Mouse (Mus musculus) limb, embryonic 14.5 days (tissue): ENCODE measurements around the gene Babam2. TPM values are rescaled to one million over a fixed set of nuclear protein-coding genes. Genes with fewer than 3 reads are reported as not detected.
A peak's percentile ranks its signal among the peaks of the same experiment; 100 is the strongest.

Experiments used
- ATAC-seq: fragments of 200-750 bp; cut with Nextera tagmentation; 2 replicates; pipeline ENCODE4 v1.8.0; 2017; ENCODE audit warnings: low read depth, moderate number of reproducible peaks, moderate TSS enrichment; ENCODE audit not compliant: low FRiP score
- DNase-seq: peaks from one replicate; pipeline ENCODE4 v3.0.0-alpha.2; 2015; ENCODE audit warnings: low spot score
- H3K27ac ChIP-seq: fragments of 300-500 bp; sonication (generic); replicated peaks from 2 replicates; pipeline ENCODE4 v1.5.1; 2014; ENCODE audit warnings: low read depth, mild to moderate bottlenecking, low read length, moderate library complexity, mixed read lengths
- H3K27me3 ChIP-seq: fragments of 300-500 bp; sonication (generic); 2 replicates; pipeline ENCODE4 v1.6.1; 2014; ENCODE audit warnings: low read length, mixed read lengths; ENCODE audit not compliant: control insufficient read depth, insufficient read depth
- H3K36me3 ChIP-seq: fragments of 300-500 bp; sonication (generic); 2 replicates; pipeline ENCODE4 v1.6.1; 2014; ENCODE audit warnings: mild to moderate bottlenecking, low read length, moderate library complexity, mixed read lengths; ENCODE audit not compliant: control insufficient read depth, insufficient read depth
- H3K4me1 ChIP-seq: fragments of 300-500 bp; sonication (generic); 2 replicates; pipeline ENCODE4 v1.6.1; 2014; ENCODE audit warnings: antibody characterized with exemption, low read length, mixed read lengths; ENCODE audit not compliant: control insufficient read depth, insufficient read depth
- H3K4me2 ChIP-seq: fragments of 300-500 bp; sonication (generic); replicated peaks from 2 replicates; pipeline ENCODE4 v1.6.1; 2014; ENCODE audit warnings: low read depth, mild to moderate bottlenecking, low read length, moderate library complexity; ENCODE audit not compliant: severe bottlenecking
- H3K4me3 ChIP-seq: fragments of 300-500 bp; sonication (generic); replicated peaks from 2 replicates; pipeline ENCODE4 v1.5.1; 2014; ENCODE audit warnings: low read length
- H3K9ac ChIP-seq: fragments of 300-500 bp; sonication (generic); 2 replicates; pipeline ENCODE4 v1.6.1; 2014; ENCODE audit warnings: mild to moderate bottlenecking, low read depth, low read length, moderate library complexity; ENCODE audit not compliant: severe bottlenecking
- H3K9me3 ChIP-seq: fragments of 300-500 bp; sonication (generic); 2 replicates; pipeline ENCODE4 v1.6.1; 2016; ENCODE audit warnings: low read length; ENCODE audit not compliant: control insufficient read depth
- POLR2A ChIP-seq: fragments of 200-500 bp; IDR thresholded peaks from 2 replicates; pipeline ENCODE4 v1.8.0; 2012; ENCODE audit warnings: inconsistent platforms, mild to moderate bottlenecking, moderate library complexity, borderline replicate concordance; ENCODE audit not compliant: insufficient read depth, insufficient read length; ENCODE audit errors: extremely low read depth
- WGBS: fragments of 180-500 bp; shearing (Covaris S2); extraction: QIAGEN DNeasy Blood & Tissue Kit; methylation state at CpG from one replicate; pipeline ENCODE4 v1.1.7; 2014; 5-methylcytosine and 5-hydroxymethylcytosine counted together
- polyA plus RNA-seq, 2 experiments: library from polyadenylated mRNA; depleted of rRNA in 1 of 2; stranded (reverse) in 1 of 2; unstranded in 1 of 2; fragments of >200 nt; fragmentation: Nextera tagmentation in 1 of 2; extraction: Ambion mirVana in 1 of 2; gene quantifications; 2 replicates each; pipeline versions ENCODE4 v1.2.1 to v1.2.3; 2012 to 2014

The Babam2 gene
- polyA plus RNA-seq, 2 experiments: 23.4 to 35.8 TPM

GRCm38 (mm10) chr5:31860426-31860825, 162.9 kb downstream of the Babam2 start:
- WGBS: 5% methylated on average over 1 of the region's 1 CpGs
- no peak for ATAC-seq
- no peak overlapping the region for H3K9ac ChIP-seq
- no peaks in the 10 kb centered on the region for H3K36me3 ChIP-seq
- peak; percentile 35 for DNase-seq
- no peaks in the 10 kb centered on the region for H3K4me1 ChIP-seq
- TF ChIP-seq POLR2A: no peak
- no peak overlapping the region for H3K4me2 ChIP-seq
- no peaks in the 10 kb centered on the region for H3K9me3 ChIP-seq
- H3K4me3 ChIP-seq: no peak overlapping the region
- H3K27ac ChIP-seq: no peak overlapping the region
- no peaks in the 10 kb centered on the region for H3K27me3 ChIP-seq

GRCm38 (mm10) chr5:31860831-31861624, 163.5 kb downstream of the Babam2 start:
- no peaks in the 10 kb centered on the region for H3K9me3 ChIP-seq
- no peak overlapping the region for H3K4me2 ChIP-seq
- H3K27me3 ChIP-seq: no peaks in the 10 kb centered on the region
- WGBS: 84% methylated on average over 5 of the region's 5 CpGs
- H3K36me3 ChIP-seq: no peaks in the 10 kb centered on the region
- no peak overlapping the region for H3K9ac ChIP-seq
- H3K4me3 ChIP-seq: no peak overlapping the region
- TF ChIP-seq POLR2A: no peak
- H3K4me1 ChIP-seq: no peaks in the 10 kb centered on the region
- H3K27ac ChIP-seq: no peak overlapping the region
- ATAC-seq (no peak), DNase-seq (no peak)

- ATAC-seq (no peak), DNase-seq (no peak)
- Histone ChIP-seq H3K9me3 (no peaks in the 10 kb centered on the region), H3K36me3 (no peaks in the 10 kb centered on the region), H3K9ac (no peak overlapping the region), H3K4me3 (no peak overlapping the region), H3K27ac (no peak overlapping the region), H3K4me2 (no peak overlapping the region), H3K27me3 (no peaks in the 10 kb centered on the region), H3K4me1 (no peaks in the 10 kb centered on the region)
- TF ChIP-seq POLR2A: no peak
- 78% methylated on average over 1 of the region's 1 CpGs for WGBS
These were observed 165.4 kb downstream of the Babam2 start for GRCm38 (mm10) chr5:31862753-31863468.

DNA sequence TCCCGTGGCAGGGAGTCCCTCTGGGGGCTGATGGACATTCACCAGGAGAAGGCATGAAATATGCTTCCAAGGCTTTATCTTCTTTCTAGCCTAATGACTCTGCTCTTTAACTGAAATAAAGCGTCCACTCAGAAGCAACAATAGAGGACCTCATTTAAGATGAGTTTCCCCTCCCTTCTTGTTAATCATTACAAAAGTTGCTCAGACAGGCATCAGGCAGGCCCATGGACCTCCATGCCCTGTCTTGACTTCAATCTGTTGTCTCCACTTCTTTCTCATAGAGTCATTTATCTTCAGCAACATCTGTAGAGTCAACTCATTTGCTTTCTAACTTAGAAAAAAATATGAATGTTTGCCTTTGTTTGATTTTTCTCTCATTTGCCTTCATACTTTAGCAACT, 166.6 kb downstream of the Babam2 start:
- Histone ChIP-seq H3K27ac (no peak overlapping the region), H3K36me3 (no peaks in the 10 kb centered on the region), H3K4me1 (no peaks in the 10 kb centered on the region), H3K9ac (no peak overlapping the region), H3K4me3 (no peak overlapping the region), H3K9me3 (no peaks in the 10 kb centered on the region), H3K4me2 (no peak overlapping the region), H3K27me3 (no peaks in the 10 kb centered on the region)
- 70% methylated on average over 2 of the region's 2 CpGs for WGBS
- no peak for TF ChIP-seq POLR2A
- DNase-seq (no peak), ATAC-seq (no peak)

DNA sequence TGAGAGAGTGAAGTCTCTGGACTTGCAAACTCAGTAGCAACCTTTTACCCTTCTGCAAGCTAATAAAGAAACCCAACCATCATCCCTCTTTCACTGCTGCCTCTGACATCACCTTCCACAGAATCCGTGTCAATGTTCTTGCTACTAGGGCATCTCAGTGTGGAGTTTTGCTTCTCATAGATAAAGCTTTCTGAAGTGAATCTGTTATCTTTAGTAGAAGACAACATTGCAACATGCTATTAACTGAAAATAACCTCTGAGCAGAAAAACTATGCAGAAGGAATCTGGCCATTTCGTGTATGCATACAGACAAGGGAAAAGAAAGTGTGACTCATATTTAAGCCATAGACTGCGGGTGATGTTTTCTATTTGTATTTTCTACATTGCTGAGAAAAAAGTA, 168.6 kb downstream of the Babam2 start:
- Histone ChIP-seq H3K27me3 (no peaks in the 10 kb centered on the region), H3K9ac (no peak overlapping the region), H3K4me2 (no peak overlapping the region), H3K27ac (no peak overlapping the region), H3K4me1 (no peaks in the 10 kb centered on the region), H3K4me3 (no peak overlapping the region), H3K9me3 (no peaks in the 10 kb centered on the region), H3K36me3 (no peaks in the 10 kb centered on the region)
- WGBS: 77% methylated on average over 3 of the region's 3 CpGs
- DNase-seq (no peak), ATAC-seq (no peak)
- TF ChIP-seq POLR2A: no peak
